Mouse (Mus musculus): ENCODE measurements around the gene D630003M21Rik.
A peak's percentile ranks its signal among the peaks of the same experiment; 100 is the strongest.

D630003M21Rik gene

GRCm38 (mm10) chr2:158228670-158229502 is at the start of gene D630003M21Rik:
Gene D630003M21Rik (minus strand): TSS chr2:158229222.
- no peak for DNase-seq (ENCODE audit: low spot score in 2 of 2)

GRCm38 (mm10) chr2:158276878-158277277 is 47.9 kb upstream of the D630003M21Rik start:
- DNase-seq (ENCODE audit: low spot score in 2 of 2): no peak

- no peak for DNase-seq (ENCODE audit: low spot score in 2 of 2)
Measured at GRCm38 (mm10) chr2:158276451-158276850, 47.4 kb upstream of the D630003M21Rik start.

DNA sequence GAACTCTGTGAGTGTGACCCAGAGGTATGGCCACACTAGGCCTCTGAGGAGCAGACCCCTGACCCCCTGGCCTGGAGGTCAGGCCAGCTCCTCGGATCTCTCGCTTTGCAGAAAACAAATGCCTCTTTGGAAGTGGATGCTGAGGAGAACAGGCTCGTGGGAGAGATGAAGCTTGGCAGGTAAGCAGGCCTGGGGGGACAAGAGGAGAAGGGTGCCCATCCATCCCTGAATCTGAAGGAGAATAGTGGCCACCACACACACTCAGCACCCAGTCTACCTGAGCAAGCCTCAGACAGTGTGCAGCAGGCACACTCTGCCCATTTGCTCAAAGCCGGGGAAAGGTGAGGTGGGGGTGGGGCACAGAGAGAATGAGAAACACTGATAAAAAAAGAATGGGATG is 46.8 kb upstream of the D630003M21Rik start:
- DNase-seq (ENCODE audit: low spot score in 2 of 2): no peak

GRCm38 (mm10) chr2:158275349-158275748 is 46.3 kb upstream of the D630003M21Rik start:
- peak in 1 of 2 experiments; percentile 38 for DNase-seq (ENCODE audit: low spot score in 2 of 2)

GRCm38 (mm10) chr2:158273646-158274045 is 44.6 kb upstream of the D630003M21Rik start:
- no peak for DNase-seq (ENCODE audit: low spot score in 2 of 2)

DNA sequence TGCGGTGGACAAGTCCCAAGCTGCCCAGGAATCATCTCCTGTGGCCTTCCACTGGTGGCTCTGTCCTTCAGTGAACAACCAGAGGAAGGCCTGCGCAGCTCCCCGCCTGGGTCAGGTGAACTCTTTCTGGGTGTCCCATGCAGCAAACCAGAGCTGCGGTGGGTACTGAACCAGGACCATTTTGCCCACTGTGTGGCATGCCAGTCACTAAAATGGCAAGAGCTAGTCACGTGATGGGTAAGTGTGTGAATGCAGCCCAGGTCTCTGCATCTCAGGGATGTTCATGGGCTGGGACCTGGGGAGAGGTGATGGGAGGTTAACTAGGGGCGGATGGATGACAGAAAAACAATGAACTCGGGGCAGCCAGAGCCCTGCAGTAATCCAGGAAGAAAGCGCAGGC is 41.0 kb upstream of the D630003M21Rik start:
- DNase-seq (ENCODE audit: low spot score in 2 of 2): no peak

DNA sequence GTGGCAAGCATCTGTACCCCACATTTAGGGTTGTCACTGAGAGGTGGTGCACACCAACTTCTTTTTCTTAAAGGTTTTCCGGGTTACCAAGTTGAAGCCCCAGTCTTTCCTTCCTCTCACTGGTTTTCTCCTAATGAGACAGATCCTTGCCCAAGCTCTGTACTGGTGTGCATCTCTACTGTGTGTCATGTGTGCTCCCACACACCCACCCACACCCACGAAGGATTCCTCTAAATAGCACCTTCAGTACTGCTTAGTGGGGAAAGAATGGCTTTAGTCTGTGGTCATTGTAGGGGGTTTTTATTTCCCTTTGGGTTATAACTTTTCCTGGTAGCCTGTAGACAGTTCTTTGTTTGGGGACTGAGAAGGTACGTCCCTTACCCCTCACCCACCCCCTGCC is 35.9 kb upstream of the D630003M21Rik start:
- no peak for DNase-seq (ENCODE audit: low spot score in 2 of 2)

DNA sequence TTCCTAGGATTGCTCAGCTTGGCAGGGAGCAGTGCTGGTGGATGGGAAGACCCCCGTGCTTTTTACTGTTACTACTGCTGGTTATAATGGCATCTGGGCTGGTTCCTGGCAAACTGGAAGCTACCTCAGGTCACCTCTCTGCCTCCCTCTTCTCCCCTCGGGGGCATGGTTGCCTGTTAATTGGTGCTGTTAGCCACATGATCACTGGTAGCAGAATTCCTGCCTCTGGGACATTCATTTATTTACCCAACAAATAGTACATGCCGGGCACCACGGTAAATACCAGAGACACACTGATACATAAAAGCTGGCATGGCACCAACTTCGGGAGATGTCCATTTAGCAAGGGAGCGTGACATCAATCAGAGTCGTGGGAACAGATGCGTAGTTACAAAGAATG is 30.5 kb upstream of the D630003M21Rik start:
- DNase-seq (ENCODE audit: low spot score in 2 of 2): no peak

- peak; percentile 38 to 73 for DNase-seq (ENCODE audit: low spot score in 2 of 2)
Measured at GRCm38 (mm10) chr2:158258781-158259180, 29.8 kb upstream of the D630003M21Rik start.

GRCm38 (mm10) chr2:158258005-158258418 is 29.0 kb upstream of the D630003M21Rik start, which contains the start of gene Bpi:
Gene Bpi (plus strand): TSS chr2:158258094.
- DNase-seq (ENCODE audit: low spot score in 2 of 2): peak; percentile 9 to 51

DNA sequence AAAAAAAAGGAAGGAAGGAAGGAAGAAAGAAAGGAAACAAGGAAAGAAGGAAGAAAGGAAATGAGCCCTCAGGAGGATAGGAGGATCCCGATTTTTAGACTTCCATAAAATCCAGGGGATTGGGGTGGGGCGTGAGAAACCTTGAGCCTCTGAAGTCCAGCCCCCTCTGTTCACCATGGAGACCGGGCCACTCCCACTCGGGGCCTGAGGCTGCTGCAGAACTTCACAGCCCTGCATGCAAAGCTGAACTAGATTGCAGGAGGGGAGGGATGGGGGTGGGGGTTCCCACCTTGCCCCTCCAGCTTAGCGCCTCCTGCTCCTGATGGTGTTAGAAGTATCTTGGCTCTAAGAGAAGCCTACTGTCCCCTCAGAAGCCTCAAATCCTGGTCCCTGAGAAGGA is 27.9 kb upstream of the D630003M21Rik start:
- DNase-seq (ENCODE audit: low spot score in 2 of 2): no peak

DNA sequence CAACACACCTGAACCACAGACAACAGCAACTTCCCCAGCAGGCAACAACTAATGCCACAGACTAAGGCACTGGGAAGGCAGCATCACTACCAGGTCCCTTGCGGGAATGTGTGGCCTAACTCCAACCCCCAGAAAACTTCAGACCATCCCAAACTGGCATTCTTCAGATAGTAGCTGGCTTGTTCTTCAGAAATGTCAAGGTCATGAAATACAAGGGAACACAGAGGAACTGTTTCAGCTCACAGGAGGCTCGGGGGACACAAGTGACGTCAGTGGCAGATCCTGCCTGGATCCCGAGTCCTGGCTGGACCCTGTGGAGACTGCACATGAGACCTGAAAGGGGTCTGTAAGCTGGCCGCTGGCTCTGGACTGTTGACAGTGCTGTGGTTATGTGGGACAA is 24.8 kb upstream of the D630003M21Rik start:
- no peak for DNase-seq (ENCODE audit: low spot score in 2 of 2)

DNA sequence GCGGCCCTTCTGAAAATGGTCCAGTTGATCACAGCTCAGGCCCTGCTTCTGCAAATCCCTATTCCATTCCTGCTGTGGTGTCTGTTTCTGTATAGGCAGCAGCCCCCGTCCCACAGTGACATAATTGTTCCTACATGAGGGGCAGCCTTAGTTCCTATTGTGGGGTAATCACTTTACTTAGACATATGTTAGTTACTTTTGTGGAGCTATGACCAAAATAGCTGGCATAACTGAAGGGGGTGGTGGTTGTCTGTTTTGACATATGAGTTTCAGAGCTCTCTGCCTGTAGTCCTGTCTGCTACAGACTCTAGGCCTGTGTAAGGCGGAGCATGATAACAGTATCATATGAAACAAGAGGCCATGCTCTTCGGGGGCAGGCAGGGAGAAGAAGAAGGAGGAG is 21.5 kb upstream of the D630003M21Rik start:
- DNase-seq (ENCODE audit: low spot score in 2 of 2): no peak

DNA sequence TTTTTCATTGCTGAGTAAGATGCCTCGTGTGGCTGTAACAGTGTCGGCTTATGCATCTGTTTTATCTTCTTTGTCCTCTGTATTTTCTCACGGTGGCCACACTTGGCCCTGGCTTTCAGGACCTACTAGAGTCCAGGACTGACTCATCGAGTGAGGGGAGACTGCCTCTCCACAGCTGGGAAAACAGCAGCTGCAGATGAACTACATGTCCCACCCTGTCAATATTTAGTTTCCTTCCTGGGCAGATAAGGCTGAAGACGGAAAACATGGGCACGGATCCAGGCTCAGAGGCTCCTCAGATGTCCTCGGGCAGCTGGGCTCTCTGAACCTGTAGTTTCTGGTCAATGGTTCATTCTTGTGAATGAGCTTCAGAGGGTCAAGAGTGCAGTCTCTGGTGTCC is 19.3 kb upstream of the D630003M21Rik start:
- DNase-seq (ENCODE audit: low spot score in 2 of 2): no peak

DNA sequence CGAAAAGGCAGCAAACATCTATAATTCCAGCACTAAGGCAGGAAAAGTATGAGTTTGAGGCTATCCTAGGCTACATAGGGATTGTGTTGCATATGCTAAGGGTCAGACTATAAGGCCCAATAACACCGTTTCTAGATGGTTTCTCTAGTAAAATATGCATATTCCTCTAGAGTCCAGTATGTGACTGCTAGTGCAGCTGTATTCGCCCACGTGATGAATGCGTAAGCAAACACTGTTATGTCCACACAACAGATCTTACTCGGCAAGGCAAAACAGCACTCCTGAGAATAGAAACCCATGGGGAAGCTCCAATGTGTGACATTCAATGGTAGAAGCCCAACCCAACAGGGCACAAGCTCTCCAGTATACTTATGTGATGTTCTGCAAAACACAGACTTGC is 18.8 kb upstream of the D630003M21Rik start:
- no peak for DNase-seq (ENCODE audit: low spot score in 2 of 2)

- no peak for DNase-seq (ENCODE audit: low spot score in 2 of 2)
Measured at GRCm38 (mm10) chr2:158245072-158245817, 16.2 kb upstream of the D630003M21Rik start.

- DNase-seq (ENCODE audit: low spot score in 2 of 2): no peak
Measured at GRCm38 (mm10) chr2:158243129-158243870, 14.3 kb upstream of the D630003M21Rik start.

DNA sequence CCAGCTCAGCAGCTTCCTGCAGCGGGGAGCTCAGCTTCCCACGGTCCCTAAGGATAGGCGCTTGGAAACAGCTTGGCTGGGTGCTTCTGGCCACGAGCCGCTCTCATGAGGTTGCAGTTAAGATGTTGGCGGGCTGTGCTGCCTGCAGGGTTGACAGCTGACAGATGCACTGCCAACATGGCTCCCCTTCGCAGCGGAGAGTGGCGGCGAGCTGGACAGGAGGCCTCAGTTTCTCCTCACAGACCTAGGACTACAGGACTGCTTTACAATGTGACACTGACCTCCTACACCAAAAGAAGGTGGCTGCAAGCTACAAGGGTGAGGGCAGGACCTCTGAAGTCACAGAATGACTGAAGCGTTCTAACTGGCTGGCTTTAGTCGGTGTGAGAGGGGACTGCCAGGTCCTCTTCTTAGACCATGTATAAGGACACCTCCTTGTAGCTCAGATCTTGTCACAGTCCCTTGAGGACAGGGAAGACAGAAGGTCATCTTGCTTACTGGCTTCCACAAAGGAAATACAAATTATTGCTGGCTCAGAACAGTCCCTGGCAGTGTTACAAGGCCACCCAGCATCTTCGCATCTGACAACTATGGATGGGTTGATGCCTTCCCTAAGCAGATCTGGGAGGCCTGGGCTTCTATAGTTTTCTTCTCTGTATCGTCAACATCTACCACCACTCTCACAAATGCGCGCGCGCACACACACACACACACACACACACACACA is 13.3 kb upstream of the D630003M21Rik start:
- DNase-seq (ENCODE audit: low spot score in 2 of 2): no peak

DNA sequence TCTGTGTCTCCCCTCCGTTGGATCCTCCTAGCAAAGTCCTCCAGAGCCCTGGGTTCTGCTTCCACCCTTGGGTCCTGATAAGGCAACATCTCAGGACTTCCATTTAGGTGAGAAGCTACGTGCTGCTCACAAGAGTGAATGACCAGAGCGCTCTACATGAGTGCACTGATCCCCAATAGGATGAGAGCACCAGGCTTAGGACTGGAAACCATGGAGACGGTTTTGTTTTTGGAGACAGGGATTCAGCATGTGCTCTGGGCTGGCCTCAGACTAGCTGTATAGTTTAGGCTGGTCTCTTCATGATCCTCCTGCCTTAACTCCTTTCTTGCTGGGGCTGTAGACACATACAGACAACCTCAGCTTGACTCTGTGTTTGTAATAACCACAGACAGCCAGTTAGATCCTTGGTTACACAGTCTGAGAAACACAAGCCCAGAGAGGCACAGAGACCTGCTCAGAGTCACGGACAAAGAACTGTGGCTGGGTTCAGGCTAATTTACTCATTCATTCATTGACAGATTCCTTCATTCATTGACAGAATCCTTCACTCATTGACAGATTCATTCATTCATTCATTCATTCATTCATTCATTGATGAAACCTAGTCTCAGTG is 12.2 kb upstream of the D630003M21Rik start:
- no peak for DNase-seq (ENCODE audit: low spot score in 2 of 2)

DNA sequence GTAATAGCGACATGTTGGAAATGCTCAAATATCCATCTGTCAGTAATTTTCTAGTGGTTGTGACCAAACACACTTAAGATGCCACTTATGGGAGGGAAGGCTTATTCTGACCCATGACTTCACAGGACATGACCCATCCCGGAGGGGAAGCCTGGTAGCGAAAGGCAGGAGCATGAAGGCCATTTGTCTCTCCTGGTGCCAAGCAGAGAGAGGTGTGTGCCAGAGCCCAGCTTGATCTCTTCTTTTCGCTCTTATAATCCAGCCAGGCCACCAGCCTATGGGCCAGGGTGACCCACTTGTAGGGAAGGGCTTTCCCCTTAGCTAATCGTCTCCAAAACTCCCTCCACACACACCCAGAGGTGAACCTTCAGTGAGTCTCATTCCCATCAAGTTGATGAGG is 9.1 kb upstream of the D630003M21Rik start:
- no peak for DNase-seq (ENCODE audit: low spot score in 2 of 2)
